Mouse (Mus musculus) megakaryocyte, adult 5-6 weeks (primary cell): Measurements from ENCODE around the gene Dnaic1. TPM values are rescaled to one million over a fixed set of nuclear protein-coding genes. Genes with fewer than 3 reads are reported as not detected.

ENCODE experiments used
- ATAC-seq: 2 replicates; pipeline ENCODE4 v1.8.0; 2016; ENCODE audit warnings: mild to moderate bottlenecking, inconsistent platforms; ENCODE audit not compliant: poor library complexity, severe bottlenecking
- total RNA-seq, 2 experiments: library from RNA; stranded (forward) in 1 of 2; stranded (reverse) in 1 of 2; fragments of 153-499, 151-499 nt in 1 of 2; fragments of 221-1000, 200-1000 nt in 1 of 2; gene quantifications; 2 replicates each; pipeline versions ENCODE4 v1.2.3 to v1.2.4; 2015 to 2017

Dnaic1 gene
- total RNA-seq, 2 experiments from 2014 or later: not detected

DNA sequence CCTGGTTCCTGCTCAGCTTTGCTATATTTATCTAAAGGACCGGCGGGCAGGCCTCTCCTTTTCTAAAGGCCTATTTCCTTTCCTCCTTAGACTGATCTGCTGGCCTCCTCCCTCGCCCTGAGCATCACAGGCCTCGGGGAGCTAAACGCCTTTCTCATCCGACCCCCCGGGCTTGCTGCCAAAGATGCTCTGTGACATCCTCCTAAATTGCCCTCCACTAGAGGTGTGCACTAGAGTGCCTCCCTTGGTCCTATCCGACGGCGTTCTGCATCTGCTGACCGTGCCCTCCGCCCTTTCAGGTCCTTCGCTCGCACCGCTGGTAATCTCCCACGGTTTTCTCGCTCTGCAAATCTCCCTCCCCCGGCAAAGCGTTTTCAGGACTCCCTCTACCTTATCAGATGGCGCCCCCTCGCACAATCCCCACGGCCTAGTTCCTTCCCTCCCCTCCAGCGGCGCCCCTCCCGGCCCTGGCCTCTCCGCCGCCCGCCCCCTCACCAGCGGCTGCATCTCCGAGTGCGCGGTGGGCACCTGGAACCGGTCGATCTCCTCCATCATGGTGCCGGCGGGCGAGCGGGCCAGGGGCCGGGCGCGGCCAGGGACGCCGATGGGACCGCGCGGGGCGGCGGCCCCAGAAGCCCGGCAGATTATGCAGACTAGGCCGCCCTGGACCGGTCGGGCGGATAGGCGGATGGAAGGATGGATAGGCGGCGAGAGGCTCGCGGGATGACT lies 729 bp upstream of the Dnaic1 start:
- ATAC-seq: peak; percentile 8; the same call in 1 of the 2 replicates

DNA sequence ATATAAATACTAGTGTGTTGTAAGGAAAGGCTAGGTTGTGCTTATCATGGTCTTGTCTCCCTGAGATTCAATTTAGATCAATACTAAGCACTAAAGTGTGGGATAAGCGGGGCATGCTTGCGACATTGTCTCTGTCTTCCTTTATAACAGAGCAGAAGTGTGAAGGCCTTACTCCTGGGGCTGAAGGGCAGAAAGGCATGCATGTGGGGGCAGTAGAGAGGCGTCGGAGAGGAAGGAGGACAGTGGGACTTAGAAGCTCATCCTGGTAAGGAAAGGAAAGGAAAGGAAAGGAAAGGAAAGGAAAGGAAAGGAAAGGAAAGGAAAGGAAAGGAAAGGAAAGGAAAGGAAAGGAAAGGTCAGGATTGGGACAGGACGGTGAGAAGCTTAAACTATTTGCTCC lies 1.9 kb downstream of the Dnaic1 start:
- no peak for ATAC-seq

DNA sequence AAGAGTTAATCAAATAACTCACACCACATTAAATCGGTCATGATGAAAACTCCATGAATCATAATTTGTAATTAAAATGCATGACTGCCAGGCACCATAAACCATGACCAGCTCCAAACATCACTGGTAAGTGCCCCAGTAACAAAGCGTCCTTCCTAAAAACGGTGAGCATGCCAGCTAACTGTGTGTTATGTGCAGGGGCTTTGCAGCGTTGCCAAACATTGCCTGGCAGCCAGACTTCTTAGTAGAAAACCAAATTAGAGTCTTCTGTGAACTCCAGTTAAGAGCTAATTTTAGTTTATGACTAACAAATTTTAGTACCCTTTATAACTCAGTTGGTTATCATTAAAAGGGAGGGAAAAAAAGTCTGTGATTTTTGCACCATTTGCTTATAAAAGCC lies 3.9 kb downstream of the Dnaic1 start:
- no peak for ATAC-seq

DNA sequence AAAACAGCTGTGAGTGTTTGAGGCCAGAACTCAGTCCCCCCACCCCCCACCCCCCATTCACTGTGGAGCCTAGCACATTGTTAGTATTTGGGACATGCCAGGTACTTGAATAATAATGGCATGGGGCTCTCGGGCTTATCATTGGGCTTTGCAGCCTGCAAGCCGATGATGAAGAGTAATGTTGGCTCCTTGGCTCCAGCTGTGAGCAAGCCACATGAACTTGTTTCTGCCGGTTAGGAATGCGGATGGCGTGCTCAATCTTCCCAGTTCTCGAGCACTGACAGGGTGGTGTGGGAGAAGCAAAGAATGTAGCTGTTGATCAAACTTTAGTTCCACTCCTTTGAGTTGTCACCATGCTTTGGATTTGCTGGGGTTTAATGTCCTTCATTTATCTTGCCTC lies 6.3 kb downstream of the Dnaic1 start:
- ATAC-seq: no peak

DNA sequence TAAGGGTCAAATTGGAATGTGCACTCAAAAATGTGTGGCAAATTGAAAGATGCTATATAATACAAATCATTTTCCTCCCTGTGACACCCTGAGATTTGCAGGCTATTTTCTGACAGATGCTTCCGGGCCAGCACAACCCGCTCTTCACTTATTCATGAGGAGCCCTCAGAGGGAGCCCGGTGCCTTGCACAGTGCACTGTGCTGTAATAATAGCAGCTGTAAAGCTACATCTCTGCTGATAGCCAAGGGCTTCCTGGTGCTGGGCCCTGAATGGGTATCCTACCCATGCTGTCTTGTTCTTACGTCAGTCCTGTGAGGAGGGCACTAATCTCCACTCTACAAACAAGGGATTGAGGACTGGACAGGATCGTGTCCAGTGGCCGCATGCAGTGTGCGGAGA lies 13.8 kb downstream of the Dnaic1 start:
- ATAC-seq: no peak

DNA sequence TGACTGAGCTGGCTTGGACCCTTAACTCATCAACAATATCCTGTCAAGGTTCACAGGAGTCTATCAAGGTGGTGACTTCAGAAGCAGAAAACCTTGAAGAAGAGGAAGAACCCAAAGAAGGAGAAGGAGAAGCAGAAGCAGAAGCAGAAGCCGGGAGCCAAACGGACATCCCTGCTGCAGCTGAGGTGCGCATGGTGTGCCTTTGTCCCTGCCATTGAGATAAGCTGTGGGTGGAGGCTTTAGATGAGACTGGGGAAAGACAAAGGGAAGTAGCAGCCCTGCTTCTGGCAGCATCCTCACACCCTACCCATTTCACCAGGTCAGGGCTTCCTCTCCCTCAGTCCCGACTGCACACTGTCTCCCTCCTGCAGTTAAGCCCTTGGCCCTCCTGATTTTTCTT lies 33.2 kb downstream of the Dnaic1 start:
- no peak for ATAC-seq

DNA sequence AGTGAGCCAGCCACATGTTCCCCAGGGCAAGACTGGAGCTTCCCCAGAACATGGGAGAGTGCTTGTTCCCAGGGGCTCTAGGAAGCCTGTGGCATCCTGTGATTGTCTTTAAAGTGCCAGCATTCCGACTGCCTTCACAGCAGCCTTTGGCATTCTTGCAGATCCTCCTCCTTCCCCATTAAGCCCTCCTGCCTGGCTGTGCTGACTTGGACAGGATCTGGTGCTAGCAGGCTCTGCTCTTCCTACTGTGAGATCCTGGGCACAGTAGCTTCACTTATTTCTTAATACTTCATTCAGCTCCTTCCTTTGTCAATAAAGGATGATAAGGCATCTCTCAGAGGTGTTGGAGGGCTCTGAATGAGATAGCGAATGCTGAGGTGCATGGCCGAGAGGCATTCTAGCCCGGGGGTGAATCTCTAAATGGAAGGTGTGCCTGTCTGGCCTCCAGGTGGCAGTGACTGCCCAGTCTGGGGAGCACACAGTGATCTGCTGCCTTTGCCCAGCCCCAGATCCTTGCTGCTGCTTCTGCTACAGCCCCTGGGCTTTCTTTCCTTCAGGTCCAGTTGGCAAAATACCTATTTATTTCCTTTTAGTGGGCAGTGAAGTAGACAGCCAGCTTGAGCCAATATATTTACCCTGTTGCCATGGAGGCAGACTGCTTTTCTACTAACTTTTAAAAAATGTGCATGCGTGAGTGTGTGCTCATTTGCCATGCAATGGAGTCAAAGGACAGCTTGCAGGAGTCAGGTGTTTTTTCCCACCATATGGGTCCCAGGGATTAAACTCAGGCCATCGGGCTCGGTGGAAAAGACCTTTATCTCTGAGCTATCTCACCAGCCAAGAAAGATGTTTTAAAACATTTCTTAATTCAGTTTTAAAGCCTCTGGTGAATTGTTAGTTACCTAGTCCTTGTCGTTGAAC lies 35.2 kb downstream of the Dnaic1 start:
- no peak for ATAC-seq

DNA sequence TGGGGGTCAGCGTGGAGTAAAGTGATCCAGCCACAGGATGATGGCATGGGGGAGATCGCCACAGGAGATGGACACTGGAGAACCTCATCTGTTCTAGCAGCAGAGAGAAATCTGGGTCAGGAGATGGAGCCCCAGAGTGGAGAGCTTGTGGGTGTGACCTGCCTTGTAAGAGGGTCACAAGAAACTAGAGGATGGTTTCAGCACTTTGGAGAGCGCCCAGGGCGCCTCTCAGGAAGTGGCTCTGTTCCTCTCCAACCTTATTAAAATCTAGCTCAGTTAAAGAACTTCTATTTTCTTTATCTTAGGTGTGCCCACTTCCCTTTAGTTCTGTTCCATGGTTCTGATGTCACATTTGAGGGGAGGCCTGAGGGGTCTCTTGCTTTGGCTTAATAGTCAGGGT lies 37.2 kb downstream of the Dnaic1 start:
- no peak for ATAC-seq

DNA sequence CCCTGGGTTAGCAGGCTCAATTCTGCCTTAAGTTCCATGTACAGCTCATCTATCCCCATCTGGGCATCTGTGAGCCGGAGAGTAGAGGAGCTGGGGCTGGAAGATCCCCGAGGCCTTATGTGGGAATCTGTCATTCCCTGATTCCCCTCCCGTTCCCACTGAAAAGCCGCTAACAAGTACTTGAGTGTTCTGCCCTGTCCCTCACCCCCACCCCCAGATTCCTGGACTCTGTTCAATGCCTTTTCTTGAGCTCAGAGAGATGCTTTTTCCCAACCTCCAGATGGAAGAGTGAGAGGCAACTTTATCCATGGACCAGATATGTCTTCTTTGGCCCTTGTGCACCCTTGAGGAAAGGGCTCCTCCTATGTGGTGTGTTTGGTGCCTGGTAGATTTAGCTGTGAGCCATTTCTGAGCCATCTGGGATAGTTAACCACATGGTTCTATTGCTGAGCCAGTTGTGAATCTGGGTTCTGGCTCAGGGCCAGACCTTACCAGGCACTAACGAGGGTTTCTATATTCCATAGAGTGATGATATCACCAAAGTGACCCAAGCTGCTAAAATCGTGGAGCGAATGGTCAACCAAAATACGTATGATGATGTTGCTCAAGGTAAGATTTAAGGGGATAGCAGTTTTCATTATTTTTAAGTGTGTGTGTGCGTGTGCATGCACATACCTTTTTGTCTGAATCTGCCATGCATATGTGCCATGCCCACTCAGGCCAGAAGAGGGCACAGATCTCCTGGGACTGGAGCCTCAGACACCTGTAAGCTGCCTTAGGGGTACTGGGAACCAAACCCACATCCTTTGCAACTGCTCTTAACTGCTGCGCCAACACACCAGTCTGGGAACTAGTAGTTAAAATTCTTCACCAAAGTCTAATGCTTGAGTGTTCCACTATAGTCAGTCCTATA lies 40.4 kb downstream of the Dnaic1 start:
- no peak for ATAC-seq

DNA sequence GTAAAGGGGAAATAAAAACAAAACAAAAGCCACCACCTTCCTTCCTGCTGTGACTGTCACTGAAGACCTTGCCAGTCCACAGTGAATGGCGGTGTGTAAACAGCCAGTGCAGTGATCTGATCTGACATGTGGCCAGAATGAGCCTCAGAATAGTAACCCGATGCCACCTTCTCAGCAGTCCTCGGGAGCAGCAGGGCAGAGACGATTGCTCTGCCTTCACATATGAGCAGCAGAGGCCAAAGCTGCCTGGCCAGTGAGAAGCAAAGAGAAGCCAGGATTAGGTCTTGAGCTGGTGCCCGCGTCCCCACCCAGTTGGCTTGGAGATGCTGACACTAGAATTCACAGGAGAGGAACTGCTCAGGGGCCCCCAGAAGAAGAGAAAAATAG lies 41.0 kb downstream of the Dnaic1 start:
- ATAC-seq: no peak

DNA sequence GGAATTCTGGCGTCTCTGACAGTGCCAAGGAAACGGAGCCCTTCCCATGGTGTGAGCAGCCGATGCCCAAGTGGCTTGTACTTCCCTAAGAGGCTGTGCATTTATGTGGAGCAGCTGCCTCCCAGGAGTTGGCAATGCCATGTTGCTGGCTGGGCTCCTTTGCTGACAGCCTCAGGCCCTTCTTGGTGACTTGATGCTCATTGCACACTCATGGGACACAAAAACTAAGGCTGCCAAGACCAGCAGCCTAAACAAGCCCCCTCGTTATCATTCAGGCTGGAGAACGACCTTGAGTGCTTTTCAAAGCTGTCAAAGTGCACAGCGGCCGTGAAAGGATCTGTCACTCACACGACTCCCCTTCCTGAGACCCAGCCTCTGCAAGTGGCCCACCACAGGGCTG lies 42.6 kb downstream of the Dnaic1 start:
- ATAC-seq: no peak

DNA sequence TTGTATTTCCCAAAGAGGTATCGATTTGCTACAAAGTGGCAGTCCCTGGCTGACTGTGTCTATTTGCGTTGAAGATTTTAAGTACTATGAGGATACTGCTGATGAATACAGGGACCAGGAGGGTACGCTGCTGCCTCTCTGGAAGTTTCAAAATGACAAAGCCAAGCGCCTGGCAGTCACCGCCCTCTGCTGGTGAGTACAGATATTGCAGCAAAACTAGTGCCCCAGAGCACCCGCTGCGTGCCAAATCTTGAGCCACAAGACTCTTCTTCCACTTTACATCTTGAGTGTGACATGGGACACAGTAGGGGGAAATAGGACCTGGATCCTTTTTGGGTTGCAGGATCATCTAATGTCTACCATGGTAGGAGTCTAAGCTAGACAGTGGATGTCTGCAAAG lies 44.6 kb downstream of the Dnaic1 start:
- peak; percentile 90 for ATAC-seq

DNA sequence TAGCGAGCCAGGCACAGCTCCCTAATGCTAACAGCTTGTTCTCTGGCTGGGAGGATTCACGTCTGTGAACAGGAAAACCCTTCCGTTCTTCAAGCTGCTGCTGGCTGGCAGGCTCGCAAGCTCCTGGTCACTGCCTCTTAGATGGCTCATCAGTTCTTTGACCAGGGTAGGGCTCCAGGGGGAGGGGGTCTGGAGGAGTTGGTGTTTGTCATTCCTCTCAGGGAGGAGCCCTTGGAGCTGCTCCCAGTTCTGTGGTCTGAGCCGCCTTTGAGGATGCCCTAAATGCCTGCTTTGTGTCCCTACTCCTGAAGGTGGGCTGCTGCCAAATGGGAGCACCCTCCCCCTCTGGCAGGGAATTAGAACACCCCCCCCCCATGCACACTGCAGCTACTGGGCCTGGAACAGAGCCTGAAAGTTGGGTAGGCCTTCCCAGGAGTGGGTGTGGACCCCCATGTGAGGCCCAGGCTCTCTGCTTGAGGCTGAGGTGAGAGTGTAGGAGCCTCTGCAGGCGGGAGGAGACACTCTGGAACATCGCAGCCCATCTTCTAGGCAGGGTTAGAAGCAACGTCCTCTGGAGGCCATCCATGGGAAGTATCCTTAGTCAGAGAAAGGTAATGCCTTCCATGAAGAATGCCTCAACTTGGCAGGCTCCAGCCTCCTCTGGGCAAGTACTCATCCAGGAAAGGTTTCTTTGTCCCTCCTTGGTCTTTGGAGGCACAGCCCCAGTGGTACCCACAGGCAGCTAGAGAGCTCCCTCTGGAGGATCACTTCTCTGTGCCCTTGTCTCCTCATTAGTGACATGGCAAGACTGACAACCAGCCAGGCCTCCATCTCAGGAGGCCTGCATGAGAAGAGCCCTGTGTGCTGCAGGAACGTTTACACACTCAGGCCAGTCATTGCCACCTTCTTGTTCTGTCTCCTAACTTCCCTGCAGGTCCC lies 46.4 kb downstream of the Dnaic1 start:
- ATAC-seq: no peak

DNA sequence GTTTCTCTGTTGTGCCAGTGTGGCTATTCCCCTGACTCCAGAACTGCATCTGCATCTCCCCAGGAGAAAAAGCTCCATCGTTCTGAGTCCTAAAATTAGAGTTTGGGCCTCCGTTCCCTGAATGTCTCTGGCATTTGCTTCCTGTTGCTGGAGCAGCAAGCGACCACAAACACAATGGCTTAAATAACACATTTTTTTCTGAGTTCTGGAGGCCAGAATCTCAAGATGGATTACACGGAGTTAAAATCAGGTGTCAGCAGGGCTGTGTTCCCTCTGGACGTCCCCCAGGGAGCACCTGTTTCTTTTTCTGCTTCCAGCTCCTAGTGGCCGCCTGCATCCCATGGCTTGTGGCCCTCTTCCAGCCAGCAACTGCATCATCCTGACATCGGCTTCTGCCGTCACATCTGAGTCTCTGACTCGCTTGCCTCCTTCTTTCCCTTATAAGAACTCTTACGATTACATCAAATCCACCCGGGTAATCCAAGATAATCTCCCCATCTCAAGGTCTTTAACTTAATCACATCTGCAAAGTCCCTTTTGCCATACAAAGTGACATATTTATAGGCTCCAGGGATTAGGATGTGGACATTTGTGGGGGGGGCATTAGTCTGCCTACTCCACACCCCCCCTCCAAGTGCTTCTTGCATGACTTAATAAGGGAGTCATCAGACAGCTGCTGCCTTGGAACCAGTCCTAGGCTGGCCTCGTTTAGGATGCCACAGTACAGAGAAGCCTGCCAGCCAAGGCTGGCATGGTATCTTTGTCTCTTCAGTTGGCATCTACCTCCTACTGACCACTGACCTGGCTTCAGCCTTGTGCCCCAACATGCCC lies 49.6 kb downstream of the Dnaic1 start:
- no peak for ATAC-seq

DNA sequence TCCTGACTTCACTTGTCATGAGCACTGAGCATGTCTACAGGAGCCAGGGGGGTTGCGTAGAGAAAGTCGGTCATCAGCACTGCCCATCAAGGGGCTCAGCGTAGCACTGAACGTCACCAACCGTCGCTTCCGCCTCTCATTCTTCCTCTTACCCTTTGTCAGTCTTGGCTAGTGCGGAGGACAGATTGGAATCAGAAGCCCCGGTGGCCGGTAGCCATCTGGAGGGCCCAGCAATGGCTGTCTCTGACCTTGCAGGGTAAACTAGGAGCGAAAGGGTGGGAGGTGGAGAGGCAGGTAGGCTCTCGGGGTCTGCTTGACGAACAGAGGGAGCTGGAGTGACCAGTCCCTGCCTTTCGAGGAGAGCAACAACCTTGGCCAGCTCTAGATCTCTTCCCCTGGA lies 52.5 kb downstream of the Dnaic1 start:
- no peak for ATAC-seq

DNA sequence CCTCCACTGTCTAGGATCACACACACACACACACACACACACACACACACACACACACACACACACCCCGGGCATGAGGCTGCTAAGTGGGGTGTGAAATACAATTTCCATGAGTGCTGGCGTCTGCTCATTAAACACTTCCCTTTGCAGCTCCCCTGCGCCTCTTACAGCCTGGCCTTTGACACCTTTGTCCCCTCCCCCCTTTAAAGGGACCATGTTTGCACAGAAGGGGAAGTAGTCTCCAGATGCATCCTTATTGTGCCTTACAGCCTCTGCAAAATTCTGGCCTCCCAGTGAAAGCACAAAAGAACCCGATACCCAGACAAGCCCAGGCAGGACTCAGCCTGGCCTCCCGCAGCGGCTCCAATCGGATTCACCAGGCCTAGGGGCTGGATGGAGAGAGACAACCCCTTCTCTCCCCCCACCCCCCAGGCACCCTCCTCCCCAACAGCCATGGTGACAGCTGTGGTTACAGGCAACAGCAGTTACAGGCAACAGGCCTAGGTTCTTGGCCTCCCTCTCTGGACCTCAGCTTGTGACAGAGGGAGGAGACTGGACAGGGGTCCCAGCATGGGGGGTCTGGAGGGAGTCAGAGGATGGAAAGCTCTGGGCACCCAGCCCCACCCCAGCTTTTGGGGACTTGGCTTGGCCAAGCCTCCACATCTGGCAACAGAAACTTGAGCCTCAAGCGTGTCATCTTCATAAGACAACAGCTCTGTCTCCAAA lies 58.8 kb downstream of the Dnaic1 start:
- peak; percentile 95 for ATAC-seq

DNA sequence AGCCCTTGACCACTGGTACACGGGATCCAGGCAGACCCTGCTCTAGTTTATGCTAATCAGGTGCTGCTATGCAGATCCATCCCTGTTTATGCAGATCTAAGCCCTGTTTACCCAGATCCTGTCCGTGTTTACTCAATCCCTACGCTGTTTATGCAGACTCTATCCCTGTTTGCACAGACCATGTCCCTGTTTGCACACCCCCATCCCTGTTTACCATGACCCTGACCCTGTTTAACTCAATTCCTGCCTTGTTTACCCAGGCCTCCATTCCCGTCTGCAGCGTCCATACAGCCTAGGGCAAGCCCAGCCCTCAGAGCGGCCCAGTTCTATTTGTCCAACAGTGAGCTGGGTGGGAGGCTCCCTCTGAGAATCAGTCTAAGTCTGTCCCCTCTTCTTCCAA lies 60.6 kb downstream of the Dnaic1 start:
- no peak for ATAC-seq

DNA sequence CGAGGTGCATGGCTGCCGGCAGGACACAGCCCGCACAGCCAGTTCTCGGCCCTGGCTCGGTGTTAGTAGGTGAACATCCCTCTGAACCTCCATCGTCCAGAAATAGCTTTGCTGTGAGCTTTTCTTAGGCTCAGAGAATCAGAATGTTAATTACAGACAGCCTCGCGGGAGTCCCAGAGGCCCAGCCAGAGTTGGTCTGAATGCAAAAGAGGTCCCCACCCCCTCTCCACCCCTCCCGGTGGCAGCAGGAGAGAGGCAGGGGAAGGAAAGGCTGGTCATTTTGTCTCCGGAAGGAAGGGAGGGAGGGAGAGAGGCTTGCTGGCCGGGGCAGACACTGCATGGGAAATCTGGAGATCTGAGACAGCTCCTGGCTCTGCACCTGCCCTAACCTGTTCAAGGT lies 61.8 kb downstream of the Dnaic1 start:
- no peak for ATAC-seq

DNA sequence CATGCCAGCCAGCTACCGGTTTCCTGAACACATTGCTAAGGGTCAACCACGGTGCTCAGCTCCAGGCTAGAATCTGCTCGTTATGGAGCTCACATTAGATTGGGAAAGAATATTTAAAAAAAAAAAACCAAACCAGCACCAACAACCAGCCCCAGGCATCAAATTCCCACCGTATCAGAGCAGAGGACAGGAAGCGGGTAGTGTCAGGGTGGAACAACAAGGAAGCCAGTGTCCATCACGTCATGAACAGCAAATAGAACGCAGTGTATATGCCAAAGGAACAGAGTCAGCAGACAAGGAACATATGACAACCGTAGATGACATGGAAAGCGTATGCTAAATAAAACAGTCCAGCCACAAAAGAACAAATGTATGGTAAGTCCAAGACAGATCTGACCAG lies 63.4 kb downstream of the Dnaic1 start:
- no peak for ATAC-seq
